8 mouse cellular contexts compared by ENCODE assay signal in genomic region chr7:19809369-19809768, GRCm38 (mm10). TPM values are rescaled to one million over a fixed set of nuclear protein-coding genes. Genes with fewer than 3 reads are reported as not detected.
DNase-seq lines count a peak whose midpoint lies in the region; ATAC-seq lines count a peak whose summit lies in the region.

No protein-coding gene starts in this region.

- H3K36me3 ChIP-seq in liver, embryonic 11.5 days (ENCODE audit: control insufficient read depth, insufficient read depth, low read length) = no peaks in the 10 kb centered on the region
- H3K36me3 ChIP-seq in hindbrain, embryonic 11.5 days (ENCODE audit: control insufficient read depth, insufficient read depth, low read length) = no peaks in the 10 kb centered on the region
- peaks cover 5% of the 10 kb centered on the region; the same call in 1 of the 2 replicates for H3K36me3 ChIP-seq in liver, embryonic 13.5 days

- peaks cover 21% of the 10 kb centered on the region for H3K27me3 ChIP-seq in liver, embryonic 11.5 days (replicated peaks; ENCODE audit: control insufficient read depth, insufficient read depth, low read length)
- H3K27me3 ChIP-seq in hindbrain, embryonic 11.5 days (ENCODE audit: control insufficient read depth, insufficient read depth, low read length) = peaks cover 39% of the 10 kb centered on the region
- peaks cover 22% of the 10 kb centered on the region for H3K27me3 ChIP-seq in liver, embryonic 13.5 days

- no peak overlapping the region for H3K27ac ChIP-seq in liver, embryonic 11.5 days (ENCODE audit: low read depth, low read length)
- H3K27ac ChIP-seq in hindbrain, embryonic 11.5 days (ENCODE audit: low read depth, low read length) = no peak overlapping the region
- no peak overlapping the region for H3K27ac ChIP-seq in liver, embryonic 13.5 days

- no peaks in the 10 kb centered on the region for H3K9me3 ChIP-seq in liver, embryonic 11.5 days (ENCODE audit: control insufficient read depth, low read length)
- H3K9me3 ChIP-seq in hindbrain, embryonic 11.5 days (ENCODE audit: control insufficient read depth, low read length) = no peaks in the 10 kb centered on the region
- 0 out of 2 replicates have a peak, but pooled peaks cover 3% of the 10 kb centered on the region for H3K9me3 ChIP-seq in liver, embryonic 13.5 days (replicated peaks)

- peak overlapping the region; percentile 49 for H3K4me2 ChIP-seq in liver, embryonic 11.5 days
- peak overlapping the region; percentile 26 for H3K4me2 ChIP-seq in hindbrain, embryonic 11.5 days (replicated peaks; ENCODE audit: low read depth, low read length)
- H3K4me2 ChIP-seq in liver, embryonic 13.5 days = peak overlapping the region; percentile 37

- H3K4me1 ChIP-seq in liver, embryonic 11.5 days (replicated peaks; ENCODE audit: control insufficient read depth, insufficient read depth, low read length) = peaks cover 8% of the 10 kb centered on the region; the same call in 1 of the 2 replicates
- peaks cover 6% of the 10 kb centered on the region; the same call in 1 of the 2 replicates for H3K4me1 ChIP-seq in hindbrain, embryonic 11.5 days (replicated peaks; ENCODE audit: control insufficient read depth, insufficient read depth, low read length)
- peaks cover 23% of the 10 kb centered on the region for H3K4me1 ChIP-seq in liver, embryonic 13.5 days (replicated peaks)

- no peak overlapping the region for H3K9ac ChIP-seq in liver, embryonic 11.5 days (ENCODE audit: low read depth, low read length)
- 0 out of 2 replicates have a peak overlapping the region, but pooled peaks have one; percentile 19 for H3K9ac ChIP-seq in hindbrain, embryonic 11.5 days (ENCODE audit: low read depth, low read length)
- no peak overlapping the region for H3K9ac ChIP-seq in liver, embryonic 13.5 days

- no peak for DNase-seq in liver, embryonic 11.5 days (ENCODE audit: low spot score)
- DNase-seq in liver = no peak
- peak; percentile 28 for DNase-seq in embryo, embryonic 10.5 days (ENCODE audit: low spot score)
- DNase-seq in hindbrain, embryonic 11.5 days (ENCODE audit: low spot score) = no peak
- no peak for DNase-seq in liver, embryonic 13.5 days
- DNase-seq in c-Kit-positive CD71-positive TER-119-positive erythroid progenitor cells, embryonic 14.5 days (ENCODE audit: low spot score) = no peak
- no peak for DNase-seq in layer of hippocampus, adult 9-10 months (ENCODE audit: low spot score)

- H3K4me3 ChIP-seq in liver, embryonic 11.5 days (ENCODE audit: low read depth, low read length) = peak overlapping the region; percentile 27
- peak overlapping the region; percentile 8; the same call in 1 of the 2 replicates for H3K4me3 ChIP-seq in hindbrain, embryonic 11.5 days (ENCODE audit: low read depth, low read length)
- H3K4me3 ChIP-seq in liver, embryonic 13.5 days (replicated peaks) = no peak overlapping the region

- ATAC-seq in liver, embryonic 11.5 days (replicated peaks; ENCODE audit: low FRiP score) = peak; percentile 62
- ATAC-seq in hindbrain, embryonic 11.5 days (ENCODE audit: low FRiP score) = peak; percentile 62; the same call in 1 of the 2 replicates
- 0 out of 2 replicates have a peak, but pooled peaks have one; percentile 31 for ATAC-seq in liver, embryonic 13.5 days (ENCODE audit: low read depth)
- no peak for ATAC-seq in monocyte, adult 5-6 weeks (replicated peaks; ENCODE audit: insufficient number of reproducible peaks, low FRiP score, low TSS enrichment, poor library complexity, severe bottlenecking)

- 7% methylated on average over 27 of the region's 27 CpGs for WGBS in liver, embryonic 11.5 days
- WGBS in hindbrain, embryonic 11.5 days = 2% methylated on average over 27 of the region's 27 CpGs
- WGBS in liver, embryonic 13.5 days (ENCODE audit: insufficient replicate concordance) = 29% methylated on average over 27 of the region's 27 CpGs

RNA-seq across cellular contexts. Expression of gene Cblc, which starts 12.8 kb away (rescaled TPM):
- polyA plus RNA-seq in liver, embryonic 11.5 days (2014; fragmentation: Nextera tagmentation; extraction: Ambion mirVana) = 1.4 TPM in 2 replicates
- polyA plus RNA-seq in hindbrain, embryonic 11.5 days (2014; fragmentation: Nextera tagmentation; extraction: Ambion mirVana) = 0.59 and 0.63 TPM in 2 replicates
- 1.2 and 1.3 TPM in 2 replicates for polyA plus RNA-seq in liver, embryonic 13.5 days (2015; fragmentation: Nextera tagmentation; extraction: Ambion mirVana)
- total RNA-seq in monocyte, adult 5-6 weeks (2017) = not detected in 3 replicates

RNA-seq across cellular contexts. Expression of gene Bcl3, which starts 13.2 kb away (rescaled TPM):
- 5.4 and 7.0 TPM in 2 replicates for polyA plus RNA-seq in liver, embryonic 11.5 days (2014; fragmentation: Nextera tagmentation; extraction: Ambion mirVana)
- 0.26 and 0.33 TPM in 2 replicates for polyA plus RNA-seq in hindbrain, embryonic 11.5 days (2014; fragmentation: Nextera tagmentation; extraction: Ambion mirVana)
- 3.0 and 3.9 TPM in 2 replicates for polyA plus RNA-seq in liver, embryonic 13.5 days (2015; fragmentation: Nextera tagmentation; extraction: Ambion mirVana)
- total RNA-seq in monocyte, adult 5-6 weeks (2017) = 13.7 to 16.6 TPM (median 13.9 TPM) in 3 replicates

RNA-seq across cellular contexts. Expression of gene Bcam, which starts 38.6 kb away (rescaled TPM):
- 17.5 and 21.8 TPM in 2 replicates for polyA plus RNA-seq in liver, embryonic 11.5 days (2014; fragmentation: Nextera tagmentation; extraction: Ambion mirVana)
- polyA plus RNA-seq in hindbrain, embryonic 11.5 days (2014; fragmentation: Nextera tagmentation; extraction: Ambion mirVana) = 20.6 and 22.1 TPM in 2 replicates
- polyA plus RNA-seq in liver, embryonic 13.5 days (2015; fragmentation: Nextera tagmentation; extraction: Ambion mirVana) = 7.2 and 7.9 TPM in 2 replicates
- not detected in 3 replicates for total RNA-seq in monocyte, adult 5-6 weeks (2017)

RNA-seq across cellular contexts. Expression of gene Gm19345, which starts 42.4 kb away (rescaled TPM):
- polyA plus RNA-seq in liver, embryonic 11.5 days (2014; fragmentation: Nextera tagmentation; extraction: Ambion mirVana) = not detected in 2 replicates
- polyA plus RNA-seq in hindbrain, embryonic 11.5 days (2014; fragmentation: Nextera tagmentation; extraction: Ambion mirVana) = 0.17 TPM in 1 of 2 replicates, not detected in the other
- polyA plus RNA-seq in liver, embryonic 13.5 days (2015; fragmentation: Nextera tagmentation; extraction: Ambion mirVana) = not detected in 2 replicates
- not detected in 3 replicates for total RNA-seq in monocyte, adult 5-6 weeks (2017)

RNA-seq across cellular contexts. Expression of gene Ceacam16, which starts 51.7 kb away (rescaled TPM):
- not detected in 2 replicates for polyA plus RNA-seq in liver, embryonic 11.5 days (2014; fragmentation: Nextera tagmentation; extraction: Ambion mirVana)
- not detected in 2 replicates for polyA plus RNA-seq in hindbrain, embryonic 11.5 days (2014; fragmentation: Nextera tagmentation; extraction: Ambion mirVana)
- polyA plus RNA-seq in liver, embryonic 13.5 days (2015; fragmentation: Nextera tagmentation; extraction: Ambion mirVana) = not detected in 2 replicates
- total RNA-seq in monocyte, adult 5-6 weeks (2017) = 0.39 TPM in 1 of 3 replicates, not detected in the others
